Mouse (Mus musculus) CD4-positive, CD25-positive, alpha-beta regulatory T cell, adult 2 months (primary cell): ENCODE data around the gene Rab40c.
"Not testable (repeated sequence)": the region's sequence is repeated elsewhere in the genome, so short reads cannot be mapped to it uniquely, and the experiment has no call there.

Experiments used
- DNase-seq: peaks from one replicate; pipeline ENCODE4 v3.0.0-alpha.2; 2012; ENCODE audit warnings: low read depth, low spot score

Gene Rab40c

GRCm38 (mm10) chr17:25875171-25876136 lies 44.1 kb downstream of the Rab40c start:
- DNase-seq = peak; percentile 86

GRCm38 (mm10) chr17:25874721-25875170 lies 44.8 kb downstream of the Rab40c start, which contains the start of gene Mettl26:
Gene Mettl26 (plus strand): TSS chr17:25875074.
- peak; percentile 96 for DNase-seq

- DNase-seq = no peak
Observed at GRCm38 (mm10) chr17:25874148-25874720, 45.3 kb downstream of the Rab40c start.

- no peak for DNase-seq
Observed at GRCm38 (mm10) chr17:25873405-25874147, 46.0 kb downstream of the Rab40c start.

- no peak for DNase-seq
Observed at GRCm38 (mm10) chr17:25872676-25873075, 46.9 kb downstream of the Rab40c start.

GRCm38 (mm10) chr17:25871566-25871965 lies 48.0 kb downstream of the Rab40c start:
- DNase-seq = not testable (repeated sequence)

- DNase-seq = no peak
Observed at GRCm38 (mm10) chr17:25869954-25870353, 49.6 kb downstream of the Rab40c start.

- DNase-seq = no peak
Observed at GRCm38 (mm10) chr17:25869498-25869897, 50.0 kb downstream of the Rab40c start.

GRCm38 (mm10) chr17:25868601-25869191 lies 50.8 kb downstream of the Rab40c start, which contains the start of gene Mcrip2:
Gene Mcrip2 (minus strand): TSS chr17:25868764.
- DNase-seq = peak; percentile 74

GRCm38 (mm10) chr17:25867836-25868600 lies 51.5 kb downstream of the Rab40c start:
- DNase-seq = no peak

GRCm38 (mm10) chr17:25867509-25867835 lies 52.1 kb downstream of the Rab40c start:
- peak; percentile 46 for DNase-seq

- DNase-seq = no peak
Observed at GRCm38 (mm10) chr17:25866172-25866571, 53.4 kb downstream of the Rab40c start.

GRCm38 (mm10) chr17:25865288-25865687 lies 54.2 kb downstream of the Rab40c start:
- no peak for DNase-seq

GRCm38 (mm10) chr17:25864311-25864710 lies 55.2 kb downstream of the Rab40c start:
- no peak for DNase-seq

- no peak for DNase-seq
Observed at GRCm38 (mm10) chr17:25863681-25864080, 55.8 kb downstream of the Rab40c start.

- no peak for DNase-seq
Observed at GRCm38 (mm10) chr17:25861704-25862612, 57.6 kb downstream of the Rab40c start.

- DNase-seq = peak; percentile 97
Observed at GRCm38 (mm10) chr17:25860832-25861703, 58.5 kb downstream of the Rab40c start, which contains the start of gene Wdr90. Gene Wdr90 (minus strand): TSS chr17:25861501.

- no peak for DNase-seq
Observed at GRCm38 (mm10) chr17:25860229-25860628, 59.3 kb downstream of the Rab40c start.
